17 mouse cellular contexts compared by ENCODE assay signal in the genomic region with DNA sequence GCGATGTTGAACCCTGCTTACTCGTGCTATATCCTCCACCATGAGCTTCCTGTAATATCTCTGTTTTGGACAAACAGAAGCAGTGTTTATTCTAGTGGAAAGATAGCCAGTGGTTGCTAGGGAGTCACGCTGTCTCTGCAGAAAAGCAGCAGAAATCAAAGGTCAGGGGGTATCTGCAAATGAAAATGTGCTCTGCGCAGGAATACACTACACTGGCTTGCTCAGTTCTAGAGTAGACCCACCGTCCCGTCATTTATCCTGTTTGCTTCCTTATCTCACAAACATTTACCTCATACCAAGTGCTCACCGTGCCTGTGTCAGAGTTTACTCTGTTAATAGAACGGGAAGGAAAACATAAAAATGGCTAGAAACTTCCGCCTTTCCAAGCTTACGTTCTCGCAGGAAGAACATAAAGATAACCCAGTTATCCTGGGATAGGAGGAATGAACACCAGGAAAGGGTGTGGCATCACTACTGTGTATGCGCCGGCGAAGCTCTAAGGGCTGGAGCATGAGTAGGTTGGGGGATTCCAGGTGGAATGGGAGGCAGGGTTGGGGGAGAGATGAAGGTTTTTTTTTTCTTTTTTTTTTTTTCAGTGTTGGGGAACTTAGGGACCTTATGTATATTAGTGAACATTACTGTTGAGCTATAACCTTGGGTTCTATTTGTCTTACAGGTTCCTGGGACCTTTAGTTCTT. TPM values are rescaled to one million over a fixed set of nuclear protein-coding genes. Genes with fewer than 3 reads are reported as not detected.
DNase-seq lines count a peak whose midpoint lies in the region; ATAC-seq lines count a peak whose summit lies in the region.
"Had no signal": no experiment of that assay in that cellular context is flagged by ENCODE, and none has a peak within 500 bp of the region (broad histone marks: within the 10 kb centered on the region; RNA-seq: fewer than 3 reads in every experiment).

No protein-coding gene starts in this region.

- WGBS in heart, embryonic 12.5 days: 28% methylated on average over 14 of the region's 14 CpGs
- 24% methylated on average over 14 of the region's 14 CpGs for WGBS in liver, embryonic 13.5 days (ENCODE audit: insufficient replicate concordance)
- 35% methylated on average over 14 of the region's 14 CpGs for WGBS in stomach, embryonic 16.5 days

- no peaks in the 10 kb centered on the region for H3K27me3 ChIP-seq in heart, embryonic 12.5 days (replicated peaks)
- H3K27me3 ChIP-seq in megakaryocyte, embryonic 14.5 days (replicated peaks): no peaks in the 10 kb centered on the region
- no peaks in the 10 kb centered on the region for H3K27me3 ChIP-seq in liver, embryonic 13.5 days
- no peaks in the 10 kb centered on the region for H3K27me3 ChIP-seq in stomach, embryonic 16.5 days (ENCODE audit: control insufficient read depth, insufficient read depth, low read length)
- H3K27me3 ChIP-seq: neural tube, embryonic 13.5 days had no signal

- 0 out of 2 replicates have a peak, but pooled peaks cover 3% of the 10 kb centered on the region for H3K4me1 ChIP-seq in heart, embryonic 12.5 days (replicated peaks)
- H3K4me1 ChIP-seq in megakaryocyte, embryonic 14.5 days: peaks cover 65% of the 10 kb centered on the region
- H3K4me1 ChIP-seq in liver, embryonic 13.5 days (replicated peaks): peaks cover 51% of the 10 kb centered on the region
- peaks cover 15% of the 10 kb centered on the region for H3K4me1 ChIP-seq in stomach, embryonic 16.5 days (ENCODE audit: control insufficient read depth, insufficient read depth, low read length)
- H3K4me1 ChIP-seq: neural tube, embryonic 13.5 days had no signal

- no peaks in the 10 kb centered on the region for H3K9me3 ChIP-seq in heart, embryonic 12.5 days (replicated peaks)
- no peaks in the 10 kb centered on the region for H3K9me3 ChIP-seq in megakaryocyte, embryonic 14.5 days
- H3K9me3 ChIP-seq in liver, embryonic 13.5 days (replicated peaks): no peaks in the 10 kb centered on the region
- no peaks in the 10 kb centered on the region for H3K9me3 ChIP-seq in stomach, embryonic 16.5 days (replicated peaks; ENCODE audit: control insufficient read depth, low read length)
- H3K9me3 ChIP-seq: midbrain, embryonic 10.5 days; neural tube, embryonic 13.5 days had no signal

- no peak for DNase-seq in heart, adult 8-10 months (ENCODE audit: low spot score)
- no peak for DNase-seq in liver, embryonic 13.5 days
- no peak for DNase-seq in right cerebral cortex, postnatal 36 days (ENCODE audit: low spot score in 2 of 2)
- DNase-seq in frontal cortex, adult 2 months (ENCODE audit: extremely low spot score in 1 of 2, low spot score in 1 of 2): no peak
- DNase-seq: kidney, postnatal 4 days; right cerebral cortex, postnatal 4 days; thymus, adult 18-20 months had no signal

- no peaks in the 10 kb centered on the region for H3K36me3 ChIP-seq in heart, embryonic 12.5 days
- no peaks in the 10 kb centered on the region for H3K36me3 ChIP-seq in megakaryocyte, embryonic 14.5 days (replicated peaks; ENCODE audit: low read length)
- no peaks in the 10 kb centered on the region for H3K36me3 ChIP-seq in liver, embryonic 13.5 days
- no peaks in the 10 kb centered on the region; the same call in 1 of the 2 replicates for H3K36me3 ChIP-seq in stomach, embryonic 16.5 days (ENCODE audit: control insufficient read depth, insufficient read depth, low read length)
- H3K36me3 ChIP-seq: midbrain, embryonic 10.5 days; neural tube, embryonic 13.5 days had no signal

- H3K9ac ChIP-seq in heart, embryonic 12.5 days: no peak overlapping the region
- H3K9ac ChIP-seq in liver, embryonic 13.5 days: peak overlapping the region; percentile 51
- H3K9ac ChIP-seq in stomach, embryonic 16.5 days (ENCODE audit: low read length): no peak overlapping the region
- H3K9ac ChIP-seq: neural tube, embryonic 13.5 days had no signal

- no peak overlapping the region for H3K4me2 ChIP-seq in heart, embryonic 12.5 days
- peak overlapping the region; percentile 52 for H3K4me2 ChIP-seq in liver, embryonic 13.5 days
- H3K4me2 ChIP-seq in stomach, embryonic 16.5 days (ENCODE audit: low read depth, low read length): 0 out of 2 replicates have a peak overlapping the region, but pooled peaks have one; percentile 3
- H3K4me2 ChIP-seq: neural tube, embryonic 13.5 days had no signal

- ATAC-seq in heart, embryonic 12.5 days (ENCODE audit: insufficient number of reproducible peaks, low FRiP score): 0 out of 2 replicates have a peak, but pooled peaks have one; percentile 56
- no peak for ATAC-seq in megakaryocyte, adult 5-6 weeks (ENCODE audit: poor library complexity, severe bottlenecking)
- ATAC-seq in liver, embryonic 13.5 days (ENCODE audit: low read depth): peak; percentile 42
- peak; percentile 26; the same call in 1 of the 2 replicates for ATAC-seq in stomach, embryonic 16.5 days (ENCODE audit: insufficient read depth, low FRiP score)

- H3K4me3 ChIP-seq in heart, embryonic 12.5 days: no peak overlapping the region
- H3K4me3 ChIP-seq in megakaryocyte, embryonic 14.5 days (replicated peaks): peak overlapping the region; percentile 80
- peak overlapping the region; percentile 9 for H3K4me3 ChIP-seq in liver, embryonic 13.5 days (replicated peaks)
- H3K4me3 ChIP-seq in stomach, embryonic 16.5 days (replicated peaks; ENCODE audit: low read length): no peak overlapping the region
- H3K4me3 ChIP-seq: midbrain, embryonic 10.5 days; neural tube, embryonic 13.5 days had no signal

- 0 out of 2 replicates have a peak overlapping the region, but pooled peaks have one; percentile 9 for H3K27ac ChIP-seq in heart, embryonic 12.5 days (ENCODE audit: poor library complexity, severe bottlenecking)
- peak overlapping the region; percentile 75 for H3K27ac ChIP-seq in liver, embryonic 13.5 days
- H3K27ac ChIP-seq in stomach, embryonic 16.5 days (ENCODE audit: low read length): peak overlapping the region; percentile 88
- H3K27ac ChIP-seq: midbrain, embryonic 10.5 days; neural tube, embryonic 13.5 days had no signal

RNA-seq across cellular contexts. Expression of a gene that starts 13.3 kb away (rescaled TPM):
- 45.3 and 46.4 TPM in 2 replicates for polyA plus RNA-seq in heart, embryonic 12.5 days (2016; fragmentation: Nextera tagmentation; extraction: Ambion mirVana)
- total RNA-seq in heart, adult 8-10 months (2022): 10 to 100 TPM; 35.5 to 42.0 (median 39.5) TPM
- polyA plus RNA-seq in megakaryocyte, embryonic 14.5 days (2012; ENCODE audit: insufficient read depth, low replicate concordance): 4.3 and 11.4 TPM in 2 replicates
- 95.1 and 97.1 TPM in 2 replicates for total RNA-seq in megakaryocyte, adult 5-6 weeks (2015)
- 177 and 194 TPM in 2 replicates for total RNA-seq in megakaryocyte, adult 5-6 weeks (2017)
- 54.4 and 61.8 TPM in 2 replicates for polyA plus RNA-seq in liver, embryonic 13.5 days (2015; fragmentation: Nextera tagmentation; extraction: Ambion mirVana)
- polyA plus RNA-seq in stomach, embryonic 16.5 days (2015; fragmentation: Nextera tagmentation; extraction: Ambion mirVana): 52.4 and 52.9 TPM in 2 replicates
- polyA plus RNA-seq in frontal cortex, adult 2 months (2012; rRNA removed): 39.1 and 46.3 TPM in 2 replicates

RNA-seq across cellular contexts. Expression of a gene that starts 54.2 kb away (rescaled TPM):
- polyA plus RNA-seq in heart, embryonic 12.5 days (2016; fragmentation: Nextera tagmentation; extraction: Ambion mirVana): not detected in 2 replicates
- total RNA-seq in heart, adult 8-10 months (2022): not detected
- polyA plus RNA-seq in megakaryocyte, embryonic 14.5 days (2012; ENCODE audit: insufficient read depth, low replicate concordance): 8.0 and 26.4 TPM in 2 replicates
- total RNA-seq in megakaryocyte, adult 5-6 weeks (2015): not detected in 2 replicates
- total RNA-seq in megakaryocyte, adult 5-6 weeks (2017): not detected in 2 replicates
- polyA plus RNA-seq in liver, embryonic 13.5 days (2015; fragmentation: Nextera tagmentation; extraction: Ambion mirVana): not detected in 2 replicates
- not detected in 2 replicates for polyA plus RNA-seq in stomach, embryonic 16.5 days (2015; fragmentation: Nextera tagmentation; extraction: Ambion mirVana)
- polyA plus RNA-seq in frontal cortex, adult 2 months (2012; rRNA removed): not detected in 2 replicates
- total RNA-seq: granulocyte monocyte progenitor cell, adult 5-6 weeks; left cerebral cortex, postnatal 25 days had no signal
- polyA plus RNA-seq: cortical plate, adult 2 months; forebrain, embryonic 16.5 days; midbrain, embryonic 10.5 days; neural tube, embryonic 13.5 days had no signal

Comparison
In these comparisons a context has a peak if more than half of its experiments do, and no peak if none do; other contexts are left out.
1. H3K27ac ChIP-seq: peak in every context shown above with its lines; median percentile 88 in stomach, embryonic 16.5 days; 75 in liver, embryonic 13.5 days; 9 in heart, embryonic 12.5 days.
2. H3K4me3 ChIP-seq: peak in megakaryocyte, embryonic 14.5 days (single experiment) and liver, embryonic 13.5 days (single experiment); none in heart, embryonic 12.5 days (single experiment) and stomach, embryonic 16.5 days (single experiment).